Mouse (Mus musculus) lung, postnatal 25 days (tissue): ENCODE measurements around the gene Lgals7.

Experiments used
- DNase-seq: peaks from one replicate; pipeline ENCODE4 v3.0.0; 2022; ENCODE audit warnings: low spot score

Gene Lgals7

DNA sequence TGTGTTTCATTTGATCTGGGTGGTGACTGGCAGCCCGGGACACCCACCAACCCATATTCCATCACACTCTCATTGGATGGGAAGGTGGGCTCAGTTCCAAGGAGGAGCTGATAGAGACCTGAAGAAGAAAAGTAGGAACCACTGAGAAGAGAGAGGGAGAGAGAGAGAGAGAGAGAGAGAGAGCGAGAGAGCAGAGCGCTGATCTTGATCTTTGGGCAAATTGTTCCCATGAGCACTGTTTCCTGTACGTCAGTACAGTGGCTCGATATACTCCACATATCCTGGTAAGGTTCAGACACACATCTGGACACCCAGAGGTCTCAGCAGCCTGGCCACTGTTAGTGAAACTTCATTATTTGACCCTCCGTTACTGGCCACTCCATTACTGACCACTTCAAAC lies at the start of gene Lgals7:
TSS of gene Lgals7 (plus strand) at position 314 of the 400 bp plus-strand sequence.
- no peak for DNase-seq

DNA sequence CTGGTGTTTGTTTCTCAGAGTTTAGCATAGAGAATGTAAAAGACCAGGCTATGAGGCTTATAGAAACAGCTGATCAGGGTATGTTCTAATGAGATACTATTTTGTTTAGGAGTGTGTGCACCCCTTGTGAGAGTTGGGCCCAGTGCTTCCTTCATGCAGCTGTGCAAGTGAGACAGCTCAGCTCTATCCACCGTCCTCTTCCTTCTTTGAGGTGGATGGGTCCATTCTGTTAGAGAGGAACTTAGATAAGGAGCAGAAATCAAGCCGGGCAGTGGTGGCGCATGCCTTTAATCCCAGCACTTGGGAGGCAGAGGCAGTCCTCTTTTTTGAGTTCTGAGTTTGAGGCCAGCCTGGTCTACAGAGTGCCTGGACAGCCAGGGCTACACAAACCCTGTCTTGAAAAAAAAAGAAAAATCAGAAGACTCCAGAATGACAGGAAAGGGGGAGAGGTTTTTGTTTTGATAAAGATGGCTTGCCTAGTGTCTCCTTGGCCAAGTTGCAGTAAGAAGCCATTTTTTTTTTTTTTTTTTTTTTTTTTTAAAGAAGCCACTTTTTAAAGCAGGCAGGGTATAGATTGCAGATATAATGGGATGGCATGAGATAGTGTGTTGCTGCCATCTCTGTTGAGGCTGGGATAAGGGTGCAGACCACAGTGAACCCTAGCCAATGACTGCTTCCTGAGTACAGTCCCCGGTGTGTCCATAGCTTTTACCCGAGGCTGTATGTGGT lies 49.2 kb upstream of the Lgals7 start:
- no peak for DNase-seq

DNA sequence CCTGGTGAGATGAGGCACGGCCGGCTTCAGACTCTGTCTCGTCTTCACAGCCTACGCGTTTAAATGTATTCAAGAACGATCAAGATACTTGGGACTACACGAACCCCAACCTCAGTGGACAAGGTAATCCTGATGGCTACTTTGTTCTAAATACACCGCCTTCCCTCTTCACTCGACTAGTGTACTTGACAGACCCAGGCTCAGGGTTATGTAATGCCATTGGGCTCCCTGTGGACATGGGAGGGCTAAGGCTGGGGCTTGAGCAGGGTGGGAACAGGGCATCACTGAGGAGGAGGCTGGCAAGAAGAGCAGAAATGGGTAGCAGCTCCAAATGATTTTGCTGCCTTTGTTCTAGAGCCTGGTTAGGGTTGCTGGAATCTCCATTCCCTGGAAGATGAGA lies 48.4 kb upstream of the Lgals7 start:
- DNase-seq = no peak

- no peak for DNase-seq
Measured at GRCm38 (mm10) chr7:28816201-28816600, 47.5 kb upstream of the Lgals7 start.

- no peak for DNase-seq
Measured at GRCm38 (mm10) chr7:28816920-28817319, 46.7 kb upstream of the Lgals7 start.

GRCm38 (mm10) chr7:28817524-28817923 lies 46.1 kb upstream of the Lgals7 start:
- no peak for DNase-seq

DNA sequence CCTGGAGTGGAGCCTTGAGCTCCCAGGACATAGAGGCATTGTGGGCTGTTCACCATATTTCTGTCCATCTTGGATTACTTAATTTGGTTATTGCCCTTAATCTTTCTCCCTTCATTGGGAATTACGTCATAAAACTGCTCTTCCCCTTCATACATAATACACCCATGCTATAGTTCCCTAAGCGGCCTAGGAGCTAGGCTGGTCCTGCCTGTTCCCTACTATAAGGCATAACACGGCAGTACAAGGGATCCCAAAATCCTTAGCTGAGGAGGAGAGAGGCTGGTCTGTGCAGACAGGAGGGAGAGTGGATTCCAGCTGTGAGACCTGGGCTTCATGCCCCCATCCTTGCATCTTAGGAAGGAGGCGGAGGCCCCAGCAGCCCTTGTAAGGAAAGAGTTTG lies 45.7 kb upstream of the Lgals7 start:
- no peak for DNase-seq

GRCm38 (mm10) chr7:28818436-28818835 lies 45.2 kb upstream of the Lgals7 start:
- no peak for DNase-seq

DNA sequence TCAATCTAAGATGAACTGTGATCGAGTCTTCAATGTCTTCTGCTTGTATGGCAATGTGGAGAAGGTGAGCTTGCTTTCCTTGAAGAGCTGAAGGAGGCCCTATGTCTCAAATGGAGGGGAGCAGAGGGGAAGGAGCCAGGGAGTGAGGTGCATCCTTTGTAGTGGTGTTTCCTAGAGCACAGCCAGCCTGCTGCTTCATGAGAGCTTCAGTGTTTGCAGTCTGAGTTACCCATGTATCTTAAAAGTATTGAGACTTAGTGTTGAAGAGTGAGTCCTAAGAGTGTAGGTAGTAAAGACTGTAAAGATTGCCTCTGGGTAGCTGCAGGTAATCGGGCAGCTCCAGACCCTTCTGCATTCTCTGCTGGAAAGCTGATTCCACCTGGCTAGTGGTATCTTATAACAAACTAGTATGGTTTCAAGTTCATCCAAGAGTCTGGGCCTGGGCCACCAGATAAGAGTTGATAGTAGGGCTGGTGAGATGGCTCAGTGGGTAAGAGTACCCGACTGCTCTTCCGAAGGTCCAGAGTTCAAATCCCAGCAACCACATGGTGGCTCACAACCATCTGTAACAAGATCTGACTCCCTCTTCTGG lies 44.7 kb upstream of the Lgals7 start:
- no peak for DNase-seq

- DNase-seq = no peak
Measured at GRCm38 (mm10) chr7:28819571-28819970, 44.1 kb upstream of the Lgals7 start.

- peak; percentile 71 for DNase-seq
Measured at GRCm38 (mm10) chr7:28820358-28821260, 43.0 kb upstream of the Lgals7 start.

DNA sequence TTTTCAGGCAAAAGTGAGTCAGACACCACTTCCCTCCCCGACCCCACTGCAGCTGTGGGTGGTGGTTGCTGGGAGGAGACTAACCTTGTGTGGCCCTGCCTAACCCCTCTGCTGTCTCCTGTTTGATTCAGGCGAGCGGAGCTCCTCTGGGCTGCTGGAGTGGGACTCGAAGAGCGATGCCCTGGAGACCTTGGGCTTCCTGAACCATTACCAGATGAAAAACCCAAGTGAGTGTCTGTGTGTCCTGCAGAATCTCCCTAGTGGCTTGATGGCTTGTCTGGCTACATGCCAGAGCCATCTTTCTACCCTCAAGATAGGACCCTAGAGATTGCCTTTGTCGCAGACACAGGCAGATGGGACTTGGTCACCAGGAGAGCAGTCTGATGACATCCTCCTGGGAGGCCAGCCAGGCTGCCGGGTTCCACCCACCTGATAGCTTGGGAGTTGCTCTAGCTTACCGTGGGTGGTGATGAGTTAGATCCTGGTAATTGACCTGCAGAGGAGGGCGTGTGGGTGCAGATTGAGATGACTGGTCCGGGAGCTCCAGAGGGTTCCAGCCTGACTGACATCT lies 42.3 kb upstream of the Lgals7 start:
- DNase-seq = no peak

GRCm38 (mm10) chr7:28822556-28822955 lies 41.1 kb upstream of the Lgals7 start:
- no peak for DNase-seq

DNA sequence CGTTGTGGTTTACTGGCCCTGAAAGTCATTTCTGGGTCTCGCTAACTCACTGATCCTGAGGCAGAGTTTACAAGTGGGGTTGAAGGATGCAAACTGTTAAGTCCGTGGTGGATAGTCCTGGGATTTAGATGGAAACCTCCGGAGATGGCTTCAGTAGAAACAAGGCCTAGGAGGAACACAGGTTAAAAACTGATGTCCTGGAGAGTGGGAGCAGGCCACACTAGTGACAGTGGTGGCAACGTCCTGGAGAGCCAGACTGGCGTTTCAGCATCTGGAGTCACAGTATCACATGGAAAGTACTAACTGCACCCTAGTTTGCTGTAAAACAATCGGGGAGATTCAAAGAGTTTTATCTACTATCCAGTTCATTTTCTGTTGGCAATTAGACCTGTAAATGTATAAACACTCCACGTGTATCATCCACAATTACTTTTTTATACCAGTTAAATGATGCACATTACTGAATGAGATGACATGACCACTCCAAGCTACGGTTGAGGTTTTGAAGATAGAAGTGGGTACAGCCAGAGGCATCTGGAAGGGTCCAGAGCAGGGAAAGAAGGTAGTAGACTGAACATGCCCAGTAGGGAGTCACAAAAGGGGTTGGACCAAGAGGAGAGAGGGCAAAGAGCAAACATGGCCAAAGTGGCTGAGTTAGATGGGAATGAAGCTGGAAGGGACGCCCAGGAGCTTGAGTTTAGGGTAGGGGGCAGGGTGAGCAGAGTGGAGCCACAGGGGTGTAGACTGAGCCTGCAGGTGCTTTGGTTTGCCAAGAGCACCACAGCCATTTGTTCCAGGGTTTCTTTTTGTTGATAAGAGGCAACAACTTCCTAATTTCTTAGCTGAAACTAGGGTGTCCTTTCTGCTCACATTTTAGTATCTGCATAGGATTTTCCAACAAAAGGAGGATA lies 40.4 kb upstream of the Lgals7 start:
- DNase-seq = no peak

DNA sequence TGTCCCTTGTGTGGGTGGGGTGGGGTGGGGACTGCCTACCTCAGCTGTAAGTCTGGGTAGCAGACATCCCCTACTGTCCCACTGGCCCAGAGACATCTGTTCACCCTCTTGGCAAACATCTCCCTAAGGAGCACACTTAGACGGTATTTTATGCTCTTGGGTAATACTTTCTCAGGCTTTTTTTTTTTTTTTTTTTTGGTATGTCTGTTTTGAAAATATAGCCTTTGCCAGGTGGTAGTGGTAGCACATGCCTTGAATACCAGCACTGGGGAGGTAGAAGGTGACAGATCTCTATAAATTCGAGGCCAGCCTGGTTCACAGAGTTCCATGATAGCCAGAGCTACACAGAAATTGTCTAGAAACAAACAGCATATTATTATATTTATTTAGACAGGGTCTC lies 39.7 kb upstream of the Lgals7 start:
- no peak for DNase-seq

GRCm38 (mm10) chr7:28824941-28825685 lies 38.5 kb upstream of the Lgals7 start, which contains the start of gene Ech1:
Gene Ech1 (plus strand): TSS chr7:28825217.
- DNase-seq = peak; percentile 94

DNA sequence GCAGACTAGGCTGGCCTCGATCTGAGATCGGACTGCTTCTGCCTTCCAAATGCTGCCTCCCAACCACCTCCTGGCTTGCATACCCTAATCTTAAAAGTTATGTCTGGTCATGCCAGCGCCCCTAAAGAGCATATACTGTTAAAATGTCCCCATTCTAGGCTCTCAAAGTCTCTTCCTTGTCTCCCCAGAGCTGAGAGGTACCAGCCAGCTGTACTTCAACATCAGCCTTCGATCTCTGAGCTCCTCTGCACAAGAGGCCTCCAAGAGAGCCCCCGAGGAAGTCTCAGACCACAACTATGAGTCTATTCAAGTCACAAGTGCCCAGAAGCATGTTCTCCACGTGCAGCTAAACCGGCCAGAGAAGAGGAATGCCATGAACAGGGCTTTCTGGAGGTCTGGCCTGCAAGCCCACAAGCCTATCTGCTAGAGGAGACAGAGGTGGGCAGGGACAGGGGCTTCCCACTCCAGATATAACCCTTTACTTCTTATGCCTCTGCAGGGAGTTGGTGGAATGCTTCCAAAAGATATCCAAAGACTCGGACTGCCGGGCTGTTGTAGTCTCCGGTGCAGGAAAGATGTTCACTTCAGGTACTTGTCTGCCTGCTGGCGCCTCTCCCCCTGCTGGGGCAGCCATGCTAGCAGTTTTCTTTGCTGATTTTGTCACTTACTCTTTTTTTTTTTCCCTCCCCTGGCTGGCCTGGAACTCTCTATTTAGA lies 37.8 kb upstream of the Lgals7 start:
- no peak for DNase-seq

- DNase-seq = no peak
Measured at GRCm38 (mm10) chr7:28826402-28826772, 37.3 kb upstream of the Lgals7 start.

DNA sequence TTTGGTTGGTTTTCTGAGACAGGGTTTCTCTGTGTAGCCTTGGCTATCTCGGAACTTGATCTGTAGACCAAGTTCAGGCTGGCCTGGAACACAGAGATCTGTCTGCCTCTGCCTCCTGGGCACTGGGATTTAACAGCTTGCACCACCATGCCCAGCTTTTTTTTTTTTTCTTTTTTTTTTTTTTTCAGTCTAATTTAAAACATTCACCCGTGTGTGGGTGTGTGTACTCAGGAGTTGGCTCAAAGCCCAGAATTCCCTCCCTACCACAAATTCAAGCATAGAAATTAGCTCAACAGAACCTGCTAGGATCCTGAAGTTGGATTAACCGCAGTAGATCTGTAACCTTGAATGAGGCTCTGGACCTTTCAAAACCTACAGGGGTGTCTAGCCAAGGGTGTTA lies 36.3 kb upstream of the Lgals7 start:
- DNase-seq = peak; percentile 50

- DNase-seq = no peak
Measured at GRCm38 (mm10) chr7:28829821-28830220, 33.8 kb upstream of the Lgals7 start.
